ENCODE assay signal across 28 mouse cellular contexts in genomic region chr2:50105590-50105989, GRCm38 (mm10). TPM values are rescaled to one million over a fixed set of nuclear protein-coding genes. Genes with fewer than 3 reads are reported as not detected.
"Had no signal": no experiment of that assay in that cellular context is flagged by ENCODE, and none has a peak within 500 bp of the region (broad histone marks: within the 10 kb centered on the region; RNA-seq: fewer than 3 reads in every experiment).

No protein-coding gene starts in this region.

- H3K27me3 ChIP-seq: heart, embryonic 13.5 days; heart, embryonic 15.5 days; hindbrain, embryonic 12.5 days; intestine, embryonic 15.5 days; limb, embryonic 13.5 days; liver, embryonic 13.5 days; liver, embryonic 15.5 days had no signal

- H3K9ac ChIP-seq: heart, embryonic 13.5 days; heart, embryonic 15.5 days; hindbrain, embryonic 12.5 days; hindbrain, embryonic 14.5 days; intestine, embryonic 15.5 days; limb, embryonic 13.5 days; liver, embryonic 13.5 days; liver, embryonic 15.5 days had no signal

- H3K9me3 ChIP-seq: heart, embryonic 13.5 days; heart, embryonic 15.5 days; hindbrain, embryonic 10.5 days; hindbrain, embryonic 12.5 days; intestine, embryonic 15.5 days; limb, embryonic 13.5 days; liver, embryonic 13.5 days; liver, embryonic 15.5 days had no signal

- H3K4me2 ChIP-seq: heart, embryonic 11.5 days; heart, embryonic 13.5 days; heart, embryonic 15.5 days; hindbrain, embryonic 12.5 days; hindbrain, embryonic 14.5 days; intestine, embryonic 15.5 days; limb, embryonic 13.5 days; liver, embryonic 11.5 days; liver, embryonic 13.5 days; liver, embryonic 15.5 days had no signal

- H3K36me3 ChIP-seq: heart, embryonic 13.5 days; heart, embryonic 15.5 days; hindbrain, embryonic 10.5 days; hindbrain, embryonic 12.5 days; intestine, embryonic 15.5 days; limb, embryonic 13.5 days; liver, embryonic 13.5 days; liver, embryonic 15.5 days had no signal

- H3K4me1 ChIP-seq: liver, embryonic 15.5 days had no signal

- H3K4me3 ChIP-seq: gastrocnemius, adult 2 months; heart, adult 2 months; heart, embryonic 13.5 days; heart, embryonic 15.5 days; hindbrain, embryonic 10.5 days; hindbrain, embryonic 12.5 days; intestine, embryonic 15.5 days; layer of hippocampus, adult 2 months; left cerebral cortex, adult 2 months; limb, embryonic 13.5 days; liver, embryonic 13.5 days; liver, embryonic 15.5 days had no signal

- H3K27ac ChIP-seq: gastrocnemius, adult 2 months; heart, adult 2 months; heart, embryonic 13.5 days; heart, embryonic 15.5 days; hindbrain, embryonic 10.5 days; hindbrain, embryonic 12.5 days; hindbrain, embryonic 14.5 days; layer of hippocampus, adult 2 months; left cerebral cortex, adult 2 months; limb, embryonic 13.5 days; liver, embryonic 13.5 days; liver, embryonic 15.5 days had no signal

- ATAC-seq: hindbrain, embryonic 16.5 days; inflammation-experienced regulatory T-cells, adult 6 months; intestine, embryonic 15.5 days; intestine, postnatal 0 days had no signal

- DNase-seq: gastrocnemius, adult 2 months; gastrocnemius, postnatal 10 days; gastrocnemius, postnatal 25 days; heart, adult 2 months; heart, postnatal 14 days; heart, postnatal 4 days; kidney, adult 18-20 months; kidney, adult 8-10 months; kidney, postnatal 10 days; kidney, postnatal 25 days; kidney, postnatal 4 days; liver; liver, embryonic 13.5 days had no signal

RNA-seq across cellular contexts. Expression of gene Lypd6, which starts 39.4 kb away (rescaled TPM):
- polyA plus RNA-seq: inflammation-experienced regulatory T-cells, adult 6 months had no signal
